Mouse (Mus musculus): ENCODE data around the gene Dnajc7.

The Dnajc7 gene

GRCm38 (mm10) chr11:100559476-100559875, 60.5 kb downstream of the Dnajc7 start:
- ChIA-PET CTCF (interaction anchor here in 2 of 4 experiments (0.6 to 0.9 kb wide), 3 partner anchors 33 to 162 kb away, joined by 3 read pairs; partner anchors contain the start of gene Jup (in 1 of the 2)), POLR2A (interaction anchor here in 3 of 4 experiments (0.5 to 4.9 kb wide), 41 partner anchors 8 to 252 kb away, joined by 3 to 25 read pairs (median 4); partner anchors contain the start of genes Acly (in 3 of the 3), Ttc25 (in 3 of the 3), Klhl11 (in 2 of the 3) and Dnajc7 (in 1 of the 3))

GRCm38 (mm10) chr11:100557563-100557962, 62.4 kb downstream of the Dnajc7 start:
- CTCF ChIA-PET: interaction anchor here in 1 of 4 experiments (1.2 to 1.3 kb wide), 2 partner anchors 11 to 88 kb away, joined by 3 to 9 read pairs; no protein-coding TSS in a partner anchor
- POLR2A ChIA-PET: interaction anchor here in 3 of 4 experiments (0.6 to 4.9 kb wide), 16 partner anchors 12 to 238 kb away, joined by 3 to 31 read pairs (median 6); partner anchors contain the start of genes Acly (in 2 of the 3), Eif1 (in 2 of the 3), Ttc25 (in 2 of the 3) and Klhl11 (in 1 of the 3)

- POLR2A ChIA-PET: interaction anchor here in 3 of 4 experiments (0.5 to 4.9 kb wide), 30 partner anchors 9 to 1717 kb away, joined by 3 to 59 read pairs (median 4); partner anchors contain the start of genes Acly (in 3 of the 3), Ttc25 (in 2 of the 3), Dnajc7 (in 1 of the 3) and Eif1 (in 1 of the 3)
- CTCF ChIA-PET: interaction anchor here (0.5 to 1.8 kb wide), 30 partner anchors 8 to 235 kb away, joined by 3 to 18 read pairs (median 4); partner anchors contain the start of genes Acly (in 3 of the 4), Dnajc7 (in 1 of the 4), Klhl10 (in 1 of the 4) and Nkiras2 (in 1 of the 4)
Measured at GRCm38 (mm10) chr11:100555583-100555982, 64.4 kb downstream of the Dnajc7 start.

GRCm38 (mm10) chr11:100552842-100553241, 67.1 kb downstream of the Dnajc7 start:
- ChIA-PET CTCF (interaction anchor here in 1 of 4 experiments (0.5 to 1.3 kb wide), 2 partner anchors 13 to 67 kb away, joined by 3 to 5 read pairs; no protein-coding TSS in a partner anchor), POLR2A (interaction anchor here in 3 of 4 experiments (0.8 to 4.7 kb wide), 13 partner anchors 8 to 233 kb away, joined by 3 to 59 read pairs (median 4); partner anchors contain the start of genes Acly (in 1 of the 3), Eif1 (in 1 of the 3), Jup (in 1 of the 3) and Nkiras2 (in 1 of the 3))

- ChIA-PET CTCF (interaction anchor here in 1 of 4 experiments (0.5 kb wide), 1 partner anchor 588 kb away, joined by 4 read pairs; no protein-coding TSS in a partner anchor), POLR2A (interaction anchor here (0.6 to 19.8 kb wide), 14 partner anchors 9 to 808 kb away, joined by 3 to 280 read pairs (median 3); partner anchors contain the start of genes Acly (in 3 of the 4) and Hspb9 (in 1 of the 4))
Measured at GRCm38 (mm10) chr11:100550101-100550500, 69.9 kb downstream of the Dnajc7 start.

- CTCF ChIA-PET: no interaction called here
Measured at GRCm38 (mm10) chr11:100549466-100549865, 70.5 kb downstream of the Dnajc7 start.

GRCm38 (mm10) chr11:100548141-100548540, 71.8 kb downstream of the Dnajc7 start:
- ChIA-PET CTCF (interaction anchor here in 1 of 4 experiments (0.9 kb wide), 1 partner anchor 21 kb away, joined by 3 read pairs; no protein-coding TSS in a partner anchor), POLR2A (interaction anchor here (0.6 to 19.8 kb wide), 12 partner anchors 8 to 460 kb away, joined by 3 to 280 read pairs (median 4); partner anchors contain the start of gene Acly (in 3 of the 4))

More at GRCm38 (mm10) chr11:100549466-100549865, 70.5 kb downstream of the Dnajc7 start:
- POLR2A ChIA-PET: interaction anchor here in 2 of 4 experiments (1.9 to 19.8 kb wide), 2 partner anchors 15 to 25 kb away, joined by 9 to 280 read pairs; partner anchors contain the start of gene Acly (in 1 of the 2)

- ChIA-PET POLR2A (interaction anchor here in 3 of 4 experiments (0.7 to 19.8 kb wide), 8 partner anchors 9 to 452 kb away, joined by 3 to 280 read pairs (median 6); partner anchors contain the start of gene Acly (in 3 of the 3)), CTCF (interaction anchor here in 1 of 4 experiments (0.6 kb wide), 1 partner anchor 379 kb away, joined by 3 read pairs; no protein-coding TSS in a partner anchor)
Measured at GRCm38 (mm10) chr11:100546955-100547354, 73.0 kb downstream of the Dnajc7 start.

GRCm38 (mm10) chr11:100545746-100546085, 74.3 kb downstream of the Dnajc7 start:
- ChIA-PET POLR2A (interaction anchor here (0.7 to 19.8 kb wide), 15 partner anchors 8 to 225 kb away, joined by 3 to 280 read pairs (median 4); partner anchors contain the start of genes Acly (in 3 of the 4), Dnajc7 (in 1 of the 4) and Nkiras2 (in 1 of the 4)), CTCF (interaction anchor here in 2 of 4 experiments (0.5 to 1.4 kb wide), 2 partner anchors 149 to 1426 kb away, joined by 3 to 4 read pairs; no protein-coding TSS in a partner anchor)

- ChIA-PET POLR2A (interaction anchor here (0.7 to 19.8 kb wide), 38 partner anchors 8 to 395 kb away, joined by 3 to 280 read pairs (median 4); partner anchors contain the start of genes Acly (in 4 of the 4), Jup (in 2 of the 4), Dnajc7 (in 1 of the 4) and Eif1 (in 1 of the 4)), CTCF (interaction anchor here (0.5 to 1.7 kb wide), 7 partner anchors 10 to 1427 kb away, joined by 3 to 8 read pairs (median 4); partner anchors contain the start of gene Acly (in 2 of the 4))
Measured at GRCm38 (mm10) chr11:100544832-100545745, 74.9 kb downstream of the Dnajc7 start, which contains the start of gene Ttc25. Ttc25 (plus strand) TSS chr11:100545607.

- CTCF ChIA-PET: interaction anchor here in 2 of 4 experiments (0.6 to 1.6 kb wide), 2 partner anchors 14 to 24 kb away, joined by 5 read pairs; partner anchors contain the start of gene Acly (in 1 of the 2)
- POLR2A ChIA-PET: interaction anchor here in 3 of 4 experiments (0.5 to 19.8 kb wide), 13 partner anchors 9 to 409 kb away, joined by 3 to 280 read pairs (median 3); partner anchors contain the start of genes Acly (in 3 of the 3) and Jup (in 1 of the 3)
Measured at GRCm38 (mm10) chr11:100541577-100541976, 78.4 kb downstream of the Dnajc7 start.

- POLR2A ChIA-PET: interaction anchor here in 3 of 4 experiments (0.6 to 19.8 kb wide), 19 partner anchors 9 to 245 kb away, joined by 3 to 280 read pairs (median 3); partner anchors contain the start of genes Acly (in 3 of the 3), Jup (in 1 of the 3) and Klhl11 (in 1 of the 3)
Measured at GRCm38 (mm10) chr11:100540966-100541365, 79.0 kb downstream of the Dnajc7 start.

GRCm38 (mm10) chr11:100536466-100536865, 83.5 kb downstream of the Dnajc7 start:
- ChIA-PET POLR2A (interaction anchor here in 3 of 4 experiments (0.8 to 19.8 kb wide), 10 partner anchors 8 to 100 kb away, joined by 3 to 280 read pairs (median 6); partner anchors contain the start of genes Acly (in 3 of the 3) and Ttc25 (in 1 of the 3)), CTCF (interaction anchor here in 1 of 4 experiments (1.2 kb wide), 1 partner anchor 19 kb away, joined by 3 read pairs; no protein-coding TSS in a partner anchor)

More at GRCm38 (mm10) chr11:100540966-100541365, 79.0 kb downstream of the Dnajc7 start:
- CTCF ChIA-PET: interaction anchor here in 2 of 4 experiments (0.6 to 1.6 kb wide), 3 partner anchors 14 to 51 kb away, joined by 4 to 5 read pairs (median 5); partner anchors contain the start of gene Acly (in 1 of the 2)

- ChIA-PET POLR2A (interaction anchor here in 3 of 4 experiments (0.7 to 19.8 kb wide), 9 partner anchors 8 to 99 kb away, joined by 3 to 280 read pairs (median 4); partner anchors contain the start of genes Acly (in 3 of the 3) and Ttc25 (in 1 of the 3)), CTCF (interaction anchor here in 2 of 4 experiments (0.6 to 1.2 kb wide), 2 partner anchors 20 to 83 kb away, joined by 3 read pairs; partner anchors contain the start of gene Nkiras2 (in 1 of the 2))
Measured at GRCm38 (mm10) chr11:100535996-100536395, 84.0 kb downstream of the Dnajc7 start.

GRCm38 (mm10) chr11:100534821-100535220, 85.1 kb downstream of the Dnajc7 start:
- ChIA-PET CTCF (interaction anchor here in 2 of 4 experiments (0.7 to 2.4 kb wide), 4 partner anchors 21 to 188 kb away, joined by 3 to 7 read pairs (median 6); no protein-coding TSS in a partner anchor), POLR2A (interaction anchor here in 3 of 4 experiments (0.7 to 19.8 kb wide), 34 partner anchors 7 to 248 kb away, joined by 3 to 280 read pairs (median 4); partner anchors contain the start of genes Ttc25 (in 3 of the 3), Acly (in 2 of the 3), Eif1 (in 2 of the 3) and Jup (in 1 of the 3))

GRCm38 (mm10) chr11:100534411-100534810, 85.6 kb downstream of the Dnajc7 start:
- ChIA-PET POLR2A (interaction anchor here in 3 of 4 experiments (0.7 to 19.8 kb wide), 46 partner anchors 10 to 528 kb away, joined by 3 to 280 read pairs (median 4); partner anchors contain the start of genes Eif1 (in 3 of the 3), Ttc25 (in 3 of the 3), Jup (in 2 of the 3) and Klhl11 (in 2 of the 3)), CTCF (interaction anchor here in 3 of 4 experiments (0.5 to 2.4 kb wide), 6 partner anchors 21 to 793 kb away, joined by 3 to 7 read pairs (median 4); no protein-coding TSS in a partner anchor)
